Mouse (Mus musculus) gonadal fat pad, adult 2 months (tissue): ENCODE results near the gene Epb41l4b. TPM values are rescaled to one million over a fixed set of nuclear protein-coding genes. Genes with fewer than 3 reads are reported as not detected.

Experiments
- DNase-seq: peaks from one replicate; pipeline ENCODE4 v3.0.0-alpha.2; 2012; ENCODE audit warnings: low read depth
- polyA plus RNA-seq: library from polyadenylated mRNA; depleted of rRNA; stranded (reverse); fragments of >200 nt; gene quantifications from 2 replicates; pipeline ENCODE4 v1.2.3, GENCODE M21; 2012

Epb41l4b gene
- polyA plus RNA-seq, 1 experiment: 25.8 TPM

DNA sequence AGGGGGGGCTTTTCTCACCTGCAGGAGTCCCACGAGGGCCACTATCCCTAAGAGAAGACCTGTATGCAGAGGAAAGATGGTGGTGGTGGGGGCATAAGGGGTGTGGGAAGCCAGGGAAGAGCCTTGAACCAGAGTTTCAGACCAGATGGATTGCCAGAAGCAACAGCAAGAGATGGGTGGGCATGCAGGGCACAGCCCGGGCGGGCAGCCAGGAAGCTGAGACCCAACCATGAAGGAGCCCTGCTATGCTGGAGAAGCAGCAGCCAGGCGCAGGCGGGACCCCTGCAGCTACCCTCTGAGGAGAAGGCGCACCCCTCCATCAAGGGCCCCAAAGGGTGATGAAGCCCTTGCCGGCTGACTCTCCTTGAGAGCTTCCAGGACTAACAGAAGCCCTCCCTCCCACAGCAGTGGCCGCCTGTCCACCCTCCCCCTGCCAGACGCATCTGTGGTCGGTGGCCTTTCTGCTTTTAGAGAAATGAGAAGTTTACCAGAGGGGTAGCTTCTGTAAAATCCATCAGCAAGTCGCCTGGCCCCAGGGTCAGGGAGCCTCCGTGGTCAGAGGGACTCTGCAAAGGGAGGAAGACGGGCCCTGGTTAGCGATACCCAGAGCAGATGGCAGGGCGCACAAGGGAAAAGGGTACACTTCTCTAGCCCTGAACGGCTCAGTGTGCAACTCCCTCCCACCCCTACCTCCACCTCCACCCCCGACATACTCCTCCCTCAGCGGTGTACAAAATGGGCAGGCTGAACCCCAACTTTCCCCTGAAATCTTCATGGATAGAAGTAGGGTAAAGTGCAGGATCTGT lies 126.7 kb downstream of the Epb41l4b start:
- DNase-seq: no peak

DNA sequence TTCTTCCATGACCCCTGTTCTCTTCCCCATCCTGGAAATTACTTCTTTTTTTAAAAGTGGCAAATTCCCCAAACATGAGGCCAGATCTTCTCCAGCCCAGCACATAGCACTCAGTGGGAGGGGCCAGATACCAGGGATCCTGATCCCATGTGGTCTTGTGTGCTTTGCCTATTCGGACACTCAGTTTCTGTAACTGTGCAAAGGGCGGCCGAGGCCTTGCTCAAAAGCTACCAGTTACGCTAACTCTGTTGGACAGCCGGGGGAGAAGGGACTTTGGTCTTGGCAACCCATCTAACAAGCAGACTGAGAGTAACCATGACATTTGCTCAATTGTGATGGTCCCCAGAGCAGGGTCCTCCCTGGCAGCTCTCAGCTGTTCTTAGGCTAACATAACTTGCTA lies 128.2 kb downstream of the Epb41l4b start:
- no peak for DNase-seq

DNA sequence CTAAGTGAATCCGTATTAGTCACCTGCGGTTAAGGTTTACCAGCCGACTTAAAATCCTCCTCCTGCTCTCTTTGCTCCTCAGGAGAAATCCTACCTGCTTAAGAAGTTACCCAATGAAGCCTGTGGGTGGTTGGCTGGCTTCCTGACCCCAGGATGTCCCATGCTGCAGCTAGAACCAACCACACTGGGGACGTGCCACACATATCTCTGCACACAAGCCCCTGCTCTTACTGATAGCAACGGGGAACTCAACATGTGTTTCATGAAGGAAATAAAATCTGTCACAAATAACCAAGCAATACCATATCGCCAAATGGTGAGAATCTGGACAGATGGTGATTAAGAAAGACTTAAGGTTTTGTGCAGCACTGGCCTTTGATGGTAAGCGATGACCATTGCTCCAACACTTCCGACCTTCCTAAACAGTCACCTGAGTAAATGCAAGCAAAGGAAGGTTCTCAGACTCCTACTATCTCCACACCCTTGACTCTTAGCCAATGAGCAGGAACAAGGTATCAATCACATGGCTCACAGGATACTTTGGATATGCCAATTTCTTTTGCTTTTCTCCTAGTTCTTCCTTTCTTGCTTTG lies 131.7 kb downstream of the Epb41l4b start:
- DNase-seq: peak; percentile 16

DNA sequence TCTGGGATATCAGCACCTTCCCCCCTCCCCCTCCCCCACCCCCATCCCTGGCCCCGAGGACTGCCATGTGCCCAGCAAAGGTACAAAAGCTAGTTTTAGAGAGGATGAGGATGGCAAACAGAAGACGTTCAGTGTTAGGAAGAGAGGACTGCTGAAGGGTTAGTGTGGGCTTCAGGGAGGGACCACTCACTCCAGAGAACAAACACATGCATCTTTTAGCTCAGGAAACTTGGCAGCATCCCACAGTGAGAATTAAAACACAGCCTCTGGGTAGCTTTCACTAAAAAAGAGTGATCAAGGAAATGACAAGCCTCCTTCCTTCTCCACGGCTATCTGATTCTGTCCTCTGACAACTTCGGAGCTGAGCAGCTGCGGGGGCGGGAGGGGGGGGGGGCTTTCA lies 132.3 kb downstream of the Epb41l4b start:
- no peak for DNase-seq

DNA sequence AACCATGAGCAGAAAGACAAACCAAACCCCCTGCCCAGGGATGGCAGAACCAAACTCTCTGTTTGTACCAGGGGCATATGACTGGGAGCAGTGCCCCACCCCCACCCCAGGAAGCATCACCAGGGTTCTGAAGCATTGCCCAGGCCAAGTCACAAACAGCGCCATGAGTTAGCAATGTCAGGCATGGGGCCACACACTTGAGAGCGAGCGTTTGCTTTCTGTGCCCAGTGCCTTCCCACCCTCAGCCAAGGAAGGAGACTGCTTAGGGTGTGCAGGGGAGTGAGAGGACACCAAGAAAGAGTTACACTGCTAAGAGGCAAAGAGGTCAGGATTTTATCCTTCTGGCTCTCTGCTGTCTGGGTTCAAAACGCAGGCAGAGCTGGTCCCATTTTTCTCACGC lies 132.8 kb downstream of the Epb41l4b start:
- no peak for DNase-seq

DNA sequence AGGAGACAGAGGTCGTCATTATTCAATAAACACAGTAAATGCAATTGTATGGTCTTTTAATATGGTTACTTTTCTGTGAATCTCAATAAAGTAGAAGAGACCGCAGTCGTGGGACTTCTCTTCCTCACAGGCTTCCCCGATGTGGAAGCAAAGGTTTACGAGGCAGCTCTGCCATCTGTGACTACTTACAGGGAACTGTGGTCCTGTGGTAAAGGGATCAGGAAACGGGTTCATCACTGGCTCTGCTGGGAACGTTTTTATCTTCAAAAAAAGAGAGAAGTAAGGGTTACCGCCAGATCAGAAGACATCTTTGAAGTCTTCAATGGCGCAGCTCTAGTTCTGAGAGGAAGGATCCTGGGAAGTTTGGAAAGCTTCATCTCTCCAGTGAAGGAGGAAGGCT lies 135.5 kb downstream of the Epb41l4b start:
- DNase-seq: no peak

DNA sequence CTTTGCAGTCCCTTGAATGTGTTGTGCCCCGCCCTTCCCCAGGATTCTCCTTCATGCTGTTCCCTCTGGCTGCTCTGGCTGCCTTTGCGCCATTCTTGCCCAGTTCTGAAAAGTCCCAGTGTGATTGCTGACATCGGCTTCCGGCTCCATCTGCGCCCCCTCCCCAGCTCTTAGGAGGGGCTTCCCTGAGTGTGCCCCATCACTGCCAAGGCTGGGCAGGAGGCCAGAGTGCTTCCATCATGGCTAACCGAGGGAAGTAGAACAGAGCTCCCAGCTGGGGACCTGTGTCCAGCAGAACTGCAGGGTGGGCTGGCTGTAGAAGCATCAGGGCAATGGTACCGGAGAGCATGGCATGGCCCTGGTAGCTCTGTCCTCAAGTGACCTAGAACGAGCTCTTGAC lies 138.2 kb downstream of the Epb41l4b start:
- no peak for DNase-seq

DNA sequence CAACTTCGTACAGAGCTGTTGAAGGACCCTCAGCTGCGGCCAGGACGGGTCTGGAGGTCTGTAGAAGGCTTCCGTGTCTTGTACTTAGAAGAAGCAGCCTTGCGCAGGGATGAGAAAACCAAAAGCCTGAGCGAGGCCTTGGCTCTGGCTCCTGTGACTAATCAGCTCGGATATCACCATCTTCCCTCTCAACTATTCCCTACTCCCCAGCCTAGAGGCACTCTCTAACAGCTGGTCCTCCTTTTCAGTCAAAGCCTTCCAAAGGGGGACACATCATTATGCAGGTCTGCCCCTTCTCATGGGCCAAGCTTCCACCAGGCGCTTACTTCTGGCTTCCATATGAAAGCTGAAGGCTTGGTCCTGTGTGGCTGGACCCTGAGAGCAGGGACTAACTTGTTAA lies 139.4 kb downstream of the Epb41l4b start:
- DNase-seq: no peak

DNA sequence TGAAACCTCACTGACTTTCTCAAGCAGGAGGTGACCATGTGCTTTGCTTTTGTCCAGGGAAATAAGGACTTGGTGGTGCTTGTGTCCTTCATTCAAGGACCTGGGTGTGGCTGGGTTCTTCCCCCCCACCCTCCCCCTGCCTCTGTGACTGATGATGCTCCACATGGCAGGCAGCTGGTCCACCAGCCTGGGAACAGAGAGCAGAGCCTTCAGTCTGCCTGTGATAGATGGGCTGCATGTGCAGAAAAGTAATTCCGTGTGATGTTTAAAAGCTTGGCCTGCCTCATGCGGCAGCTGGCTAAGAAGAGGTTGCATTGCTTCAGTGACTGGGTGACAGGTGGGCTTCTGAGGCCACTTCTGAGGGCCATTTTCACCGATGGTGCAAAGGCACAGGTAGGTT lies 140.5 kb downstream of the Epb41l4b start:
- DNase-seq: no peak

DNA sequence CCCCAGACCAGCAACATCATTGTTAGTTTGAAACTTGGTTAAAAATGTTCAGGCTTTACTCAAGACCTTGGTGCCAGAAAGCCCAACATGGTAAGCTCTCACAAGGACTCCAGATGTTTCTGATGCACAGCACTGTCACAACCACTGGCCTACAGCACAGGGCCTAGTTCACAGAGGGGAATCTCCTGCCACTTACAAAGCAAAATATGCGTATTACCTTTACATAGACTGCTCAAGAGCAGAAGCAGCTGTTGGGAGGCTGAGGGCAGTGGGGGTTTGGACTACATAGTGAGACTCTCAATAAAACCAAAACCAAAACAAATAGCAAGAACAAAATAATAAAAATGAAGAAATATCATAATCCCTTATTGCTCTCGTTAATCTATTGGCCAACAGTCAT lies 141.8 kb downstream of the Epb41l4b start:
- DNase-seq: no peak

DNA sequence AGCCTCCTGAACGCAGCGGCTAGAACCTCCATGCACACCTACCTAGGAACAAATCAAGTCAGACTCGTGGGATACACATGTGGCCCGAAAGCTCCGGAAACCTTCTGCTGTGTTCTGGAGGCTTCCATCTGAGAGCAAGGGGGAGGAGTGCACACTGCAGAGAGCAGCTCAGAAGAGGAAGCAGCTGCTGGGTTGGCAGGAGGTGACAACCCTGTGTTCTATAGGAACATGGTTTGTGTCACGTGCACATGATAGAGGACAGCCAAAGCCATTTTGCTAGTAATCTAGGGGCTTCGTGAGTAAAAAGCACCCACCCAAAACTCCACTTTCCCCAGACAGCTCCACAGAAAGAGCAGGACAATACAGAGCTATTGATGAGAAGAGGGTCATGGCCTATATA lies 149.9 kb downstream of the Epb41l4b start:
- no peak for DNase-seq

DNA sequence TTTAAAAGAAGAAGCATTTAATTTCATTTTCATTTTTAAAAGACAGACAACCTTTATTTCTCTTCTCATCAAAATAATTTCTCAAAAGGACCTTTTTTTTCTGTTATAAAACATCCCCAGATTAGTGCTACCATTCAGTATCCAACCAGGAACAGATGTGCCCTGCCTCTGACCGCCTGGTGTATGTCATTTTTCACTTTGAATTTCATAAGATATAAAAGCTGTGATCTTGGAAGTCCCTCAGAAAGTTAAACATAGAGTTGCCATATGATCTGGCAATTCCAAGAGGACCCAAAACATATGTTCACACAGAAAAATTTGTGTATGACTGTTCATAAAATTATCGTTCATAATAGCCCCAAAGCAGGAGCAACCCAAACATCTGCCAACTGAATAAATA lies 151.3 kb downstream of the Epb41l4b start:
- no peak for DNase-seq

DNA sequence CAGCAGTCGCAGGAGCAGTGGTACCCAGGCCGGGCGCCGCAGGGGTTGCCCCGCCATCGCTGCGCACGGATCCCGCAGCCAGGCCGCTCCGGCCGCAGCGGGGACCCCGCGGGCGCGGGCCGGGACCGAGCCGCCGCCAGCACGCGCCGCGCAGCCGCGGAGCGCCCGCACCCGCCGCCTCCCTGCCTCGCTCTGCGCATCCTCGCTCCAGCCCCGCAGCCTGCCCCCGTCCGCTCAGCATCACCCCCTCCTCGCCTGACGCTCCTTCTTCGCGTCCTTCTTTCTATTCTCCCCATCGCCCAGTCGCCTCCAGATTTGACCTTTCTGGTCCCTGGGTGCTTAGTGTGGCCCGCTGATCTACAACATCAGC lies 153.0 kb downstream of the Epb41l4b start, which contains the start of gene Frrs1l:
Gene Frrs1l, minus strand, starts transcription at position 177 of the 370 bp plus-strand sequence.
- no peak for DNase-seq

DNA sequence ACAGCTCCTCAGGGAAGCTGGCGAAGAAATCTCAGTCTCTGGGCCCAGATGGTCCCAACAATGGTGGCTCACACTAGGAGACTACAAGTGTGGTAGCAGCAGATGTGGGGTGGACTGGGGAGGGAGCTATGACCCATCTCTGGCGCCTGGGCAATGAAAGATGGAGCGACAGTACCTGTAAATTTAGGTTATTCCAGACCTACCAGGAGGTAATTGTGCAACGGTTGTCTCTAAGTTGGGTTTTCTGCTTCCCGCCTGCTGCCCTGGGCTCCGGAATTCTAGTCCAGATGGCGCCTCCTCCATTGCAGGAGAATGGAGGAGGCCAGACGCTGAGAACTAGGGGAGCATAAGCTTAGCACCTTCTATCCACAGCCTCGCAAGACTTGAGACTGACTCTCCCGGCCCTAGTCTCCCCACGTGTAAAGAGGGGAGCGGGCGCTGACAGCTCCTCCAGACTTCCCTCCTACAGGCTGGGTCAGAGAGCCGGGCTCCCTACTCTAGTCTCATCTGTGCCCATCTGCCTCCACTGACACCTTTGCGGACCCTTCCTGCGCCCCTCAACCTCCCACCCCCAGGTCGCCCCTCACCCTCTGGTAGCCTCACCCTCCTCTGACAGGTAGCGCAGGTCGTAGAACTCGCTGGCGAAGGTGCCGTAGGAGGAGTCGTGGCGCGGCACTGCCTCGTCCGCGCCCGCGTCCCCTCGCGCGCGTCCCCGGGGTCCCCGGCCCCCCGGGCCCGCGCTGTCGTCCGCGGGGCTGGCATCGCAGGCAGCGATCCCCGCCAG lies 153.6 kb downstream of the Epb41l4b start:
- no peak for DNase-seq

DNA sequence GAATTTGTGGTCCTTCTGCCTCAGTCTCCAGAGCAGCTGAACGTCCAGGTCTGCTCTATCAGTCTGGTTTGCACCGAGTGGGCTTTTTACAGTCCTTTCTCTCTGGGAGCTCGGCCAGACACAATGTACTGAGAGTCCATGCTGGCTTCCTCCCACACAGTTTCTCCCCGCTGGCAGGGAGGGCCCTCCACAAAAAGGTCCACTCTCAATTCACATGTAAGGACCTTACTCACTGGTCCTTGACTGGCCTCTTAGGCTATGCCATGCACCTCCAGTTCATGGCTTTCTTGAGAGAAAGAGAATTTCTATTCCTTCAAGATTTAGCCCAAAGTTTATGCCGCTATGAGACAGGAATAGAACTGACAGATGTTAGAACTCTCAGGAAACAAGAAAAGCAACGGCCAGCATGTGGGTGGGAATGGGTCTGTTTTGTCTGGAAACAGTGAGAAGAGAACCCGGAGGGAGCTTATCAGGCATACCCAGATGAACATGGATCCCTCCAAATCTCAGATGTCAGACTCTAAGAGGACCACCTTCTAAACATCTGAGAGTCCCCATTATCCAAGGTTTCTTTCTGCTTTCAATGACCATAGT lies 177.6 kb downstream of the Epb41l4b start:
- no peak for DNase-seq

DNA sequence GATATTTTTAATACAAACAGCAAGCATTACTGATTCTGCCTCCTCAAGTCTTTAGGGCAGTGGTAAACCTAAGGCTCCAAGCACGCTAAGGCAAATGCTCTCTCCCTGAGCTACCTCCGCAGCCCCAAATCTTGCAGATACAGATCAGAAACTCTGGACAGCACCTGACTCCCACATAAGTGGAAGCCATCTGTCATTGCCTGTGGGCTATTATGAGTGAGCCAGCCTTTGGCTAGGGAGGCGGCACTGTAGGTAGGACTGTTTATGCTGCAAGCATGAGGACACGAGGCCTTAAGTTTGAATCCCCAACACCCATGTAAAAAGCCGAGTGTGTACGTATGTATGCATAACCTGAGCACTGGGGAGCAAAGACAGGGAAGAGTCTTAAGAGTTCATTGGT lies 179.6 kb downstream of the Epb41l4b start:
- no peak for DNase-seq

DNA sequence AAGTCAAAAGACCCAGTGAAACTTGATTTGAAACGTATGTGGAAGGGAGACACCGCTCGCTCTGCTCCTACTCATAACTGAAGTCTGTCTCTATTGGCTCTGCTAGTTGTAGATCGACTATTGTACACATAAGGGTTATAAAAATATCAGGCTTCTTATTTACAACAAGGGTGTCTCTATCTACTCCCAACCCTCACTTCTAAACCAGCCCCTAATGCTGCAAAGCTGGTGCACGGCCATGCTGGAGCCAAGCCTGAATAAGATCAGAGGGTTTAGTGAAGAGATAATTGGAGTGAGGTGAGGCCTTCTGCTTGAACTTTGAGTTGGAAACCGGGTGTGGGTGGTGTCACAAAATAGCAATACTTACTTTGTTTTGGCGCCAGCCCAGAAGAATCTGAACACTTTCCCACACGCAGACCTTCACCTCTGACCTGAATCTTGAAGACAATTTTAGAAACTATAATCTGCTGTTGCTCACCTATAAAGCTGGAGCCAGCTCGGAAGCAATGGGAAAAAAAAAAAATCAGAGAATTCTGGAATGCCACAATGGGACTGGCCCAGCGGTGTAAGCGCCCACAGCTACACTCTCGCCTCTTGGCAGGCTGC lies 181.8 kb downstream of the Epb41l4b start:
- peak; percentile 49 for DNase-seq

DNA sequence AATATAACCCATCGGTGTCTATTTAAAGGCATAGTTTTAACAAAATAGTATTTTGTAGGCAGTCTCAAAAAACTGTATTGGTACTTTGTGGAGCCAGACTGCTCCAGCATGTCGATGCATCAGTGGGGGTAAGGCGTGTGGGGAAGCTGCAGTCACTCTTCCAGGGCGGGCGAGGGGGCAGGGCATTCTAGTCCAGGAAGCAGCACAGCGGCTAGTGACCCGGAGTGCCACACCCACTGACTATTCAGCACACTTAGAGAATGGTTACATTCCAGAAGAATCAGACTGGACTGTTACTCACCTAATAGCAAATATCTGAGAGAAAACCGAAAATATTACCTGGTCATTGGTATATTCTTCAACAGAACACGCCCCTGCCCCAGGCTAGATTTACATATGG lies 185.7 kb downstream of the Epb41l4b start:
- no peak for DNase-seq

DNA sequence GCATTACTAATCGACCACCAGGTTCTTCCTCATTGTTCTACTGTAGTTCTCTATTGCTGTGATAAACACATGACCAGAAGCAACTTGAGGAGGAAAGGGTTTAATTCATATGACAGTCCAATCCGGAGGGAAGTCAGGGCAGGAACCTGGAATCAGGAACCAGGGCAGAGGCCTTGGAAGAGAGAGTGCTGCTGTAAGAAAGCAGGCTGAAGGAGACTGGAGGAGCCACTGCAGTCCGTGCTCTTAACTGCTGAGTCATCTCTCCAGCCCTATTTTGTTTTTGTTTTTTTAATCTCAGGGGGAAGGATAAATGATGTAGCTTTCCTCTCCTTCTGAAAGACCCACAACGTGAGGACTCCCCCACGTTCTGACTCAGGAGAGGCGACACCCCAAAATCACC lies 190.0 kb downstream of the Epb41l4b start:
- DNase-seq: no peak

DNA sequence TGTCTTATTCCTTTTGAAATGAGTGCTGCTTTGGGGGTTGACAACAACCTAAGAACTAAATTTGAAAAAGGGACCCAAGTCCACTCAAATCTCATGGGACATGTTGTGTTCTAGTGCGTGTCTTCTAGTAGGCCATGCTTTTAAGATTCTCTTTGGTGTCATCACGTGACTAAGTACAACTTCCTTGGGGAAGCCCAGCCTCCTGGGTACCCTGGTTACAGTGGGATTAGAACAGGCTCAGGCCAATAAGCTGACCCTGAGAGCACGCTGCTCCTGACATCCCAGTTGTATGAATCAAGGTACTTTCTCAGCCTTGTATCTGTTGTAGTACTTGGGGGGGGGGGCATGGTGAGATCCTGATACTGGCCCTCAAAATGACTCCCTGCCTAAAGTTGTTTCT lies 191.5 kb downstream of the Epb41l4b start:
- no peak for DNase-seq

DNA sequence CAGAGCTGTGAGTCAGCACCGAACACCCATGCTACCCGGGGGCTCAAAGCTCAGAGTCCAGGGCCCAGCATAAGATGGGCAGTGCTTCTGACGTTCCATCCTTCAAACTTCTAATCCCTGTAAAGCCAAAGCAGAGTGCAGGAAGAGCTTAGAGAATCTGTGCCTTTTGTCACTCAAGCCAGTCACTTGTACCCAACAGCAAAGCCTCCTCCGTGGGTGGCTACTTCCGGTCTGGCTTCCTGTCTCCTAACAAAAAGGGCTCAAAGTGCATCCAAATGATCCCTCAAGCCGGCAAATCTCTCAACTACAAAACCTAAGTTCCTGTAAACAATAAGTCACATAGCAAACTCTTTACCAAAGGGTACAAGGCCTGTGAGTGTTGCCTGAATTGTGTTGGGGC lies 193.7 kb downstream of the Epb41l4b start:
- no peak for DNase-seq
